Mouse (Mus musculus) stomach, embryonic 15.5 days (tissue): ENCODE data around the gene Ramp1. TPM values are rescaled to one million over a fixed set of nuclear protein-coding genes. Genes with fewer than 3 reads are reported as not detected.
A peak's percentile ranks its signal among the peaks of the same experiment; 100 is the strongest.

Source experiments
- ATAC-seq: fragments of 200-750 bp; cut with Nextera tagmentation; 2 replicates; pipeline ENCODE4 v1.8.0; 2017; ENCODE audit warnings: low read depth, moderate number of reproducible peaks, moderate TSS enrichment; ENCODE audit not compliant: insufficient read depth, low FRiP score
- H3K27ac ChIP-seq: fragments of 300-500 bp; sonication (generic); 2 replicates; pipeline ENCODE4 v1.5.1; 2015; ENCODE audit warnings: mild to moderate bottlenecking, inconsistent platforms
- H3K27me3 ChIP-seq: fragments of 300-500 bp; sonication (generic); replicated peaks from 2 replicates; pipeline ENCODE4 v1.6.1; 2015; ENCODE audit warnings: inconsistent platforms
- H3K36me3 ChIP-seq: fragments of 300-500 bp; sonication (generic); 2 replicates; pipeline ENCODE4 v1.6.1; 2015; ENCODE audit warnings: inconsistent platforms
- H3K4me1 ChIP-seq: fragments of 300-500 bp; sonication (generic); 2 replicates; pipeline ENCODE4 v1.6.1; 2015; ENCODE audit warnings: inconsistent platforms
- H3K4me2 ChIP-seq: fragments of 300-500 bp; sonication (generic); 2 replicates; pipeline ENCODE4 v1.6.1; 2015; ENCODE audit warnings: mild to moderate bottlenecking, inconsistent platforms
- H3K4me3 ChIP-seq: fragments of 300-500 bp; sonication (generic); replicated peaks from 2 replicates; pipeline ENCODE4 v1.5.1; 2015; ENCODE audit warnings: inconsistent platforms
- H3K9ac ChIP-seq: fragments of 300-500 bp; sonication (generic); 2 replicates; pipeline ENCODE4 v1.6.1; 2015; ENCODE audit warnings: inconsistent platforms
- H3K9me3 ChIP-seq: fragments of 300-500 bp; sonication (generic); 2 replicates; pipeline ENCODE4 v1.6.1; 2016; ENCODE audit warnings: inconsistent platforms
- WGBS: fragments of 180-500 bp; shearing (Covaris S2); methylation state at CpG from one replicate; pipeline ENCODE4 v1.1.7; 2015; 5-methylcytosine and 5-hydroxymethylcytosine counted together
- polyA plus RNA-seq: library from polyadenylated mRNA; unstranded; fragments of >200 nt; fragmentation: Nextera tagmentation; extraction: Ambion mirVana; gene quantifications from 2 replicates; pipeline ENCODE4 v1.2.1, GENCODE M21; 2015

The Ramp1 gene
- polyA plus RNA-seq, 1 experiment from 2014 or later = 5.9 TPM

GRCm38 (mm10) chr1:91219641-91220321, 40.2 kb downstream of the Ramp1 start:
- no peak overlapping the region for H3K4me2 ChIP-seq
- no peak for ATAC-seq

GRCm38 (mm10) chr1:91220322-91220672, 40.7 kb downstream of the Ramp1 start:
- WGBS = 73% methylated on average over 3 of the region's 3 CpGs
- no peak overlapping the region for H3K27ac ChIP-seq
- no peak overlapping the region for H3K4me2 ChIP-seq

More at GRCm38 (mm10) chr1:91219641-91220321, 40.2 kb downstream of the Ramp1 start:
- Histone ChIP-seq H3K9me3 (no peaks in the 10 kb centered on the region), H3K4me1 (no peaks in the 10 kb centered on the region), H3K27ac (no peak overlapping the region), H3K9ac (no peak overlapping the region), H3K4me3 (no peak overlapping the region), H3K27me3 (no peaks in the 10 kb centered on the region), H3K36me3 (no peaks in the 10 kb centered on the region)
- WGBS = 80% methylated on average over 7 of the region's 7 CpGs

GRCm38 (mm10) chr1:91226562-91226961, 46.9 kb downstream of the Ramp1 start:
- WGBS = 74% methylated on average over 4 of the region's 4 CpGs
- no peak for ATAC-seq

More at GRCm38 (mm10) chr1:91220322-91220672, 40.7 kb downstream of the Ramp1 start:
- Histone ChIP-seq H3K4me3 (no peak overlapping the region), H3K9me3 (no peaks in the 10 kb centered on the region), H3K9ac (no peak overlapping the region), H3K36me3 (no peaks in the 10 kb centered on the region), H3K27me3 (no peaks in the 10 kb centered on the region), H3K4me1 (no peaks in the 10 kb centered on the region)
- ATAC-seq = no peak

GRCm38 (mm10) chr1:91227381-91228054, 47.9 kb downstream of the Ramp1 start:
- Histone ChIP-seq H3K4me2 (no peak overlapping the region), H3K4me3 (no peak overlapping the region), H3K4me1 (peaks cover 7% of the 10 kb centered on the region; the same call in 1 of the 2 replicates), H3K9me3 (no peaks in the 10 kb centered on the region), H3K27ac (peak overlapping the region; percentile 26; the same call in 1 of the 2 replicates), H3K36me3 (no peaks in the 10 kb centered on the region), H3K9ac (no peak overlapping the region), H3K27me3 (no peaks in the 10 kb centered on the region)
- no peak for ATAC-seq
- 43% methylated on average over 15 of the region's 15 CpGs for WGBS

More at GRCm38 (mm10) chr1:91226562-91226961, 46.9 kb downstream of the Ramp1 start:
- Histone ChIP-seq H3K27ac (no peak overlapping the region), H3K36me3 (no peaks in the 10 kb centered on the region), H3K27me3 (no peaks in the 10 kb centered on the region), H3K4me3 (no peak overlapping the region), H3K4me1 (peaks cover 7% of the 10 kb centered on the region; the same call in 1 of the 2 replicates), H3K4me2 (no peak overlapping the region), H3K9ac (no peak overlapping the region), H3K9me3 (no peaks in the 10 kb centered on the region)

GRCm38 (mm10) chr1:91231142-91231541, 51.5 kb downstream of the Ramp1 start:
- no peaks in the 10 kb centered on the region for H3K27me3 ChIP-seq
- H3K9ac ChIP-seq = no peak overlapping the region
- ATAC-seq = no peak
- WGBS = 60% methylated on average over 6 of the region's 6 CpGs
- H3K36me3 ChIP-seq = no peaks in the 10 kb centered on the region
- no peak overlapping the region for H3K27ac ChIP-seq
- no peak overlapping the region for H3K4me3 ChIP-seq
- H3K9me3 ChIP-seq = no peaks in the 10 kb centered on the region
- H3K4me1 ChIP-seq = peaks cover 7% of the 10 kb centered on the region; the same call in 1 of the 2 replicates
- no peak overlapping the region for H3K4me2 ChIP-seq

- H3K27ac ChIP-seq = no peak overlapping the region
- H3K4me3 ChIP-seq = no peak overlapping the region
- H3K4me1 ChIP-seq = peaks cover 7% of the 10 kb centered on the region; the same call in 1 of the 2 replicates
- H3K9ac ChIP-seq = no peak overlapping the region
- no peaks in the 10 kb centered on the region for H3K27me3 ChIP-seq
- H3K9me3 ChIP-seq = no peaks in the 10 kb centered on the region
- WGBS = 28% methylated on average over 5 of the region's 5 CpGs
- H3K4me2 ChIP-seq = no peak overlapping the region; the same call in 1 of the 2 replicates
- ATAC-seq = no peak
- no peaks in the 10 kb centered on the region for H3K36me3 ChIP-seq
Measured at GRCm38 (mm10) chr1:91231896-91232295, 52.3 kb downstream of the Ramp1 start.

- 53% methylated on average over 5 of the region's 5 CpGs for WGBS
- ATAC-seq = no peak
Measured at GRCm38 (mm10) chr1:91235395-91235794, 55.8 kb downstream of the Ramp1 start.

GRCm38 (mm10) chr1:91237676-91238075, 58.1 kb downstream of the Ramp1 start:
- Histone ChIP-seq H3K36me3 (no peaks in the 10 kb centered on the region), H3K4me2 (no peak overlapping the region), H3K4me3 (no peak overlapping the region), H3K4me1 (0 out of 2 replicates have a peak, but pooled peaks cover 5% of the 10 kb centered on the region), H3K9ac (no peak overlapping the region), H3K27me3 (no peaks in the 10 kb centered on the region), H3K9me3 (no peaks in the 10 kb centered on the region), H3K27ac (no peak overlapping the region)
- ATAC-seq = no peak
- 78% methylated on average over 6 of the region's 6 CpGs for WGBS

More at GRCm38 (mm10) chr1:91235395-91235794, 55.8 kb downstream of the Ramp1 start:
- Histone ChIP-seq H3K4me3 (no peak overlapping the region), H3K36me3 (no peaks in the 10 kb centered on the region), H3K4me1 (no peaks in the 10 kb centered on the region), H3K27ac (no peak overlapping the region), H3K9me3 (no peaks in the 10 kb centered on the region), H3K27me3 (no peaks in the 10 kb centered on the region), H3K4me2 (no peak overlapping the region), H3K9ac (no peak overlapping the region)

GRCm38 (mm10) chr1:91239112-91239511, 59.5 kb downstream of the Ramp1 start:
- no peak for ATAC-seq
- WGBS = 20% methylated on average over 5 of the region's 5 CpGs
- no peak overlapping the region for H3K9ac ChIP-seq

GRCm38 (mm10) chr1:91239800-91240199, 60.2 kb downstream of the Ramp1 start:
- no peak overlapping the region for H3K4me3 ChIP-seq
- no peak overlapping the region for H3K9ac ChIP-seq
- 0 out of 2 replicates have a peak, but pooled peaks cover 5% of the 10 kb centered on the region for H3K4me1 ChIP-seq
- WGBS = 73% methylated on average over 1 of the region's 1 CpGs
- H3K9me3 ChIP-seq = no peaks in the 10 kb centered on the region
- no peak overlapping the region for H3K4me2 ChIP-seq
- no peaks in the 10 kb centered on the region for H3K27me3 ChIP-seq
- ATAC-seq = no peak
- H3K27ac ChIP-seq = no peak overlapping the region
- H3K36me3 ChIP-seq = no peaks in the 10 kb centered on the region

More at GRCm38 (mm10) chr1:91239112-91239511, 59.5 kb downstream of the Ramp1 start:
- H3K27ac ChIP-seq = no peak overlapping the region
- H3K36me3 ChIP-seq = no peaks in the 10 kb centered on the region
- no peaks in the 10 kb centered on the region for H3K27me3 ChIP-seq
- 0 out of 2 replicates have a peak, but pooled peaks cover 5% of the 10 kb centered on the region for H3K4me1 ChIP-seq
- H3K4me2 ChIP-seq = no peak overlapping the region
- H3K4me3 ChIP-seq = no peak overlapping the region
- no peaks in the 10 kb centered on the region for H3K9me3 ChIP-seq

- WGBS = 84% methylated on average over 1 of the region's 1 CpGs
- no peaks in the 10 kb centered on the region for H3K9me3 ChIP-seq
- H3K36me3 ChIP-seq = no peaks in the 10 kb centered on the region
- ATAC-seq = no peak
- H3K9ac ChIP-seq = no peak overlapping the region
- H3K4me2 ChIP-seq = no peak overlapping the region
- no peaks in the 10 kb centered on the region for H3K27me3 ChIP-seq
- H3K4me1 ChIP-seq = 0 out of 2 replicates have a peak, but pooled peaks cover 5% of the 10 kb centered on the region
- no peak overlapping the region for H3K27ac ChIP-seq
- no peak overlapping the region for H3K4me3 ChIP-seq
Measured at GRCm38 (mm10) chr1:91240685-91241084, 61.1 kb downstream of the Ramp1 start.

- Histone ChIP-seq H3K9me3 (no peaks in the 10 kb centered on the region), H3K9ac (no peak overlapping the region), H3K36me3 (no peaks in the 10 kb centered on the region), H3K27ac (no peak overlapping the region), H3K4me1 (0 out of 2 replicates have a peak, but pooled peaks cover 5% of the 10 kb centered on the region), H3K4me2 (no peak overlapping the region), H3K4me3 (no peak overlapping the region), H3K27me3 (no peaks in the 10 kb centered on the region)
- 70% methylated on average over 4 of the region's 4 CpGs for WGBS
- ATAC-seq = no peak
Measured at GRCm38 (mm10) chr1:91241249-91241648, 61.6 kb downstream of the Ramp1 start.
